Mouse (Mus musculus) urinary bladder, postnatal 10 days (tissue): ENCODE data around the gene Gm10591.
"Not testable (repeated sequence)": the region's sequence is repeated elsewhere in the genome, so short reads cannot be mapped to it uniquely, and the experiment has no call there.

Source experiments
- DNase-seq: peaks from one replicate; pipeline ENCODE4 v3.0.0; 2022; ENCODE audit warnings: low spot score

The Gm10591 gene

GRCm38 (mm10) chr4:42611895-42612294, at the start of gene Gm10591:
Gene Gm10591, plus strand, starts transcription at chr4:42612195.
- not testable (repeated sequence) for DNase-seq

DNA sequence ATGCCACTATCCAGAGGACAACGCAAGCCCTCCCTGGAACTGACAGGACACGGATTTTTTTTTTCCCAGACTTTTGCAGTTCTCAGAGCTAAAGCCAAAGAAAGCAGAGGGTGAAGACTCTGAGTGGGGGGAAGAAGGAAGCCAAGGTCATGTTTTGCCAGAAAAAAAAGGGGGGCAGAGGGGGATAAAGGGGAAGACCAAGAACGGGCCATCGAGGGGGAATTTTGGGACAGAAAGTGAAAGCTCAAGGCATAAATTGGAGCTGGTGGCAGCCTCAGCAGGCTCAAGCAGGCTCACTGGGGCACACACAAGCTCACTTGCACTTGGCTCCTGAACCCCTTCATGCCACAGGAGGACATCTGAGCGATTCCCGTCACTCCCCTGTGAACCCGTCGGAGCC, 17.4 kb downstream of the Gm10591 start, which contains the start of gene Gm2564:
Gm2564 (plus strand) TSS at position 301 of the 400 bp plus-strand sequence.
- DNase-seq = not testable (repeated sequence)

GRCm38 (mm10) chr4:42654951-42655350, 43.0 kb downstream of the Gm10591 start, which contains the start of gene Ccl27b:
Gene Ccl27b, plus strand, starts transcription at chr4:42655251.
- not testable (repeated sequence) for DNase-seq

GRCm38 (mm10) chr4:42661793-42662192, 49.8 kb downstream of the Gm10591 start, which contains the start of gene Il11ra2:
Gene Il11ra2, minus strand, starts transcription at chr4:42661893.
- DNase-seq = not testable (repeated sequence)
